Mouse (Mus musculus): ENCODE measurements around the gene Dnah9.
A peak's percentile ranks its signal among the peaks of the same experiment; 100 is the strongest.

- TF ChIP-seq CTCF (IDR thresholded peaks at IDR 0.05; ENCODE audit: extremely low read depth, insufficient read depth, low read length) (no peak), POLR2A (IDR thresholded peaks at IDR 0.05; ENCODE audit: extremely low read depth, insufficient read depth, low read length) (peak; percentile 75)
Observed at GRCm38 (mm10) chr11:65806909-65807504, 361.3 kb downstream of the Dnah9 start, which contains the start of gene Zkscan6.

Data from cortical plate, adult 2 months (tissue).